Mouse (Mus musculus) lung, adult 2 months (tissue): ENCODE data around the gene Fras1.

Experiments
- CTCF ChIP-seq: fragments of 200-500 bp; IDR thresholded peaks from 2 replicates; pipeline ENCODE4 v1.5.1; 2011; ENCODE audit warnings: mild to moderate bottlenecking, low read length, control low read depth; ENCODE audit not compliant: insufficient read depth
- POLR2A ChIP-seq: fragments of 200-500 bp; IDR thresholded peaks from 2 replicates; pipeline ENCODE4 v1.6.1; 2011; ENCODE audit warnings: low read depth, mild to moderate bottlenecking, control low read depth, low read length, borderline replicate concordance; ENCODE audit errors: extremely low read depth

DNA sequence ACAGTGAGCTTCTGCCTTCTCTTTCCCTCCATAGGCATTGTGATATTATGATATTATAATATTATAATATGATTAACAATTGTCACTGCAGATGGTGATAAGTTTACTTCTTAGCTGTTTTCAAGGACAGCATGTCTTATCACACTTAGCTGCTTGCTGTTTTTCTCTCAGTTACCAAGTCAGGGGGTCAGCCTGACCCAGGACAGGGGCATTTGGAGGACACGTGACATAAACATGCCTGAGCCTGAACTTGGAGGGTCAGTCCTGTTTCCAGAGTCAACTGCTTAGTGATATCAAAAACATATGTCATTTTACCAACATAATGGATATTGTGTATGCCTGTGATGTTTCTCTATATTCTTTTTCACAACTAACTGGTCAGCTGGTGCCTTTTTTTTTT is 453.4 kb downstream of the Fras1 start:
- TF ChIP-seq POLR2A: no peak
- TF ChIP-seq CTCF: no peak
